Comparison of ENCODE assay signal across 31 mouse cellular contexts in the genomic region with DNA sequence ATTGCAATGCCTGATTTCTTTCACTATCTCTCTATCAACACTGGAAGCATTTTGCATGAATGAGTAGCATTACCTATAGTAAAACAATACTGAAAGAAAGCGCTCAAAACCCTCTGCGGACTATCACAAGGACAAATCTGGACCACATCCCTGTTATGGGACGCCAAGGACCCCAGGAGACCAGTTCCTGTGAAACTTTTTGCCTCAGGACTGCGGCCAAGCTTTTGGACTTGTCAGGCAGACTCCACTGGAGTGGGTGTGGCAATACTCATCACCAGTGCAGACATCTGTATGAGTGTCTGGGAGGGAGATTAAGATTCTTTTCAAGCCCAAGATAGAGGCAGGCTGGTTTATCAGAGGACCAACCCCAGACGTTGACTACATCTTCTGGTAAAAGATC.
"Had no signal": no experiment of that assay in that cellular context is flagged by ENCODE, and none has a peak within 500 bp of the region (broad histone marks: within the 10 kb centered on the region; RNA-seq: fewer than 3 reads in every experiment).

No protein-coding gene starts in this region.

- H3K9ac ChIP-seq: limb, embryonic 12.5 days; limb, embryonic 13.5 days; limb, embryonic 15.5 days; liver, embryonic 12.5 days; liver, embryonic 13.5 days; liver, embryonic 14.5 days; liver, embryonic 15.5 days; liver, postnatal 0 days; lung, embryonic 14.5 days; lung, embryonic 15.5 days; midbrain, embryonic 12.5 days; midbrain, embryonic 13.5 days; midbrain, embryonic 15.5 days; neural tube, embryonic 12.5 days had no signal

- DNase-seq: left cerebral cortex, postnatal 4 days; liver; liver, embryonic 13.5 days; liver, postnatal 0 days; lung, adult 18-20 months; lung, adult 2 months; lung, embryonic 14.5 days; lung, postnatal 10 days; lung, postnatal 36 days; lung, postnatal 4 days; midbrain, embryonic 14.5 days had no signal

- H3K4me1 ChIP-seq: limb, embryonic 10.5 days; limb, embryonic 12.5 days; limb, embryonic 13.5 days; limb, embryonic 15.5 days; liver, embryonic 12.5 days; liver, embryonic 13.5 days; liver, embryonic 15.5 days; megakaryocyte, embryonic 14.5 days; midbrain, embryonic 10.5 days; midbrain, embryonic 12.5 days; midbrain, embryonic 15.5 days; neural tube, embryonic 12.5 days had no signal

- H3K27ac ChIP-seq: limb, embryonic 10.5 days; limb, embryonic 12.5 days; limb, embryonic 13.5 days; limb, embryonic 15.5 days; liver, embryonic 12.5 days; liver, embryonic 13.5 days; liver, embryonic 14.5 days; liver, embryonic 15.5 days; lung, embryonic 15.5 days; macrophage; midbrain, embryonic 10.5 days; midbrain, embryonic 12.5 days; midbrain, embryonic 13.5 days; midbrain, embryonic 15.5 days; neural tube, embryonic 12.5 days had no signal

- H3K4me3 ChIP-seq: limb, embryonic 10.5 days; limb, embryonic 12.5 days; limb, embryonic 13.5 days; limb, embryonic 15.5 days; liver, embryonic 12.5 days; liver, embryonic 13.5 days; liver, embryonic 15.5 days; lung, embryonic 15.5 days; megakaryocyte, embryonic 14.5 days; midbrain, embryonic 10.5 days; midbrain, embryonic 12.5 days; midbrain, embryonic 13.5 days; midbrain, embryonic 15.5 days; myocyte; neural tube, embryonic 12.5 days had no signal

- H3K9me3 ChIP-seq: limb, embryonic 10.5 days; limb, embryonic 15.5 days; liver, embryonic 12.5 days; liver, embryonic 13.5 days; liver, embryonic 15.5 days; lung, embryonic 15.5 days; midbrain, embryonic 15.5 days had no signal

- H3K4me2 ChIP-seq: limb, embryonic 12.5 days; limb, embryonic 13.5 days; limb, embryonic 15.5 days; liver, embryonic 11.5 days; liver, embryonic 12.5 days; liver, embryonic 13.5 days; liver, embryonic 15.5 days; lung, embryonic 14.5 days; lung, embryonic 15.5 days; midbrain, embryonic 11.5 days; midbrain, embryonic 12.5 days; midbrain, embryonic 13.5 days; midbrain, embryonic 15.5 days; neural tube, embryonic 12.5 days had no signal

- H3K27me3 ChIP-seq: limb, embryonic 12.5 days; limb, embryonic 13.5 days; limb, embryonic 15.5 days; liver, embryonic 12.5 days; liver, embryonic 13.5 days; liver, embryonic 15.5 days; lung, embryonic 15.5 days; megakaryocyte, embryonic 14.5 days; midbrain, embryonic 12.5 days; midbrain, embryonic 13.5 days; midbrain, embryonic 15.5 days; neural tube, embryonic 12.5 days had no signal

- ATAC-seq: liver, embryonic 12.5 days; liver, postnatal 0 days; lung, postnatal 0 days; midbrain, embryonic 13.5 days; midbrain, embryonic 15.5 days; midbrain, embryonic 16.5 days had no signal

- H3K36me3 ChIP-seq: limb, embryonic 10.5 days; limb, embryonic 12.5 days; limb, embryonic 13.5 days; limb, embryonic 15.5 days; liver, embryonic 12.5 days; liver, embryonic 13.5 days; liver, embryonic 15.5 days; lung, embryonic 15.5 days; midbrain, embryonic 10.5 days; midbrain, embryonic 12.5 days; midbrain, embryonic 13.5 days; midbrain, embryonic 15.5 days; neural tube, embryonic 12.5 days had no signal
